Mouse (Mus musculus) brain, embryonic 14.5 days (tissue): ENCODE results near the gene Rps6ka4.

Experiments
- CTCF ChIP-seq: fragments of 200-500 bp; IDR thresholded peaks from 2 replicates; pipeline ENCODE4 v1.5.1; 2012; ENCODE audit warnings: inconsistent platforms, mild to moderate bottlenecking, moderate library complexity, borderline replicate concordance; ENCODE audit not compliant: insufficient read depth, insufficient read length; ENCODE audit errors: extremely low read depth
- POLR2A ChIP-seq: fragments of 200-500 bp; IDR thresholded peaks from 2 replicates; pipeline ENCODE4 v1.6.1; 2012; ENCODE audit warnings: mild to moderate bottlenecking, inconsistent platforms, borderline replicate concordance; ENCODE audit not compliant: poor library complexity, insufficient read depth, insufficient read length, severe bottlenecking; ENCODE audit errors: extremely low read depth

GRCm38 (mm10) chr19:6814366-6814765 is 26.1 kb downstream of the Rps6ka4 start:
- TF ChIP-seq POLR2A (no peak), CTCF (no peak)
